Mouse (Mus musculus) MEL (cell line): ENCODE measurements around the gene Il6st.

ENCODE experiments used
- POLR2A ChIP-seq, 2 experiments: IDR thresholded peaks; 2 replicates each; pipeline ENCODE4 v1.6.1; 2011 to 2012; ENCODE audit warnings: low read length in 2 of 2, mild to moderate bottlenecking in 2 of 2, control low read depth in 1 of 2, improper control_type of control experiment in 1 of 2, low read depth in 1 of 2, moderate library complexity in 1 of 2; ENCODE audit not compliant: control insufficient read depth in 1 of 2, insufficient read depth in 1 of 2, poor library complexity in 1 of 2
- SIN3A ChIP-seq: IDR thresholded peaks from 2 replicates; pipeline ENCODE4 v1.6.1; 2012; ENCODE audit warnings: low read length, improper control_type of control experiment, inconsistent platforms

DNA sequence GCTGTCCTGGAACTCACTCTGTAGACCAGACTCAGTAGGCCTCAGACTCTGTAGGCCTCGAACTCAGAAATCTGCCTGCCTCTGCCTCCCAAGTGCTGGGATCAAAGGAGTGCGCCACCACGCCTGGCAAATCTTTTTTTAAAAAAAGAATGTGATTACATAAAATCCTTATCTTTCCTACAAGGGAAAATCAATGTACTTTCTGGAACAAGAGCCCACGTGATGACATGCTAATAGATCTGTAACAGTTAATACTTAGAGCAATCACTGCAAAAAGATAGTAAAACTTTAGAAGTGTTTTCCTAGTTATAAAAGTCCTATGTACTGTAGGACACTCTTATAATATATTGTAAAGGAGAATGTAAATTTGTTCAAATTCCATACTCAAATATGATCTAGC is 36.2 kb downstream of the Il6st start:
- TF ChIP-seq SIN3A: no peak
- TF ChIP-seq POLR2A (IDR thresholded peaks at IDR 0.05; ENCODE audit: control insufficient read depth in 1 of 2, insufficient read depth in 1 of 2, low read depth in 1 of 2, low read length in 2 of 2, poor library complexity in 1 of 2): no peak
